Mouse (Mus musculus): ENCODE results near the gene Slc22a20.
A peak's percentile ranks its signal among the peaks of the same experiment; 100 is the strongest.

The Slc22a20 gene

DNA sequence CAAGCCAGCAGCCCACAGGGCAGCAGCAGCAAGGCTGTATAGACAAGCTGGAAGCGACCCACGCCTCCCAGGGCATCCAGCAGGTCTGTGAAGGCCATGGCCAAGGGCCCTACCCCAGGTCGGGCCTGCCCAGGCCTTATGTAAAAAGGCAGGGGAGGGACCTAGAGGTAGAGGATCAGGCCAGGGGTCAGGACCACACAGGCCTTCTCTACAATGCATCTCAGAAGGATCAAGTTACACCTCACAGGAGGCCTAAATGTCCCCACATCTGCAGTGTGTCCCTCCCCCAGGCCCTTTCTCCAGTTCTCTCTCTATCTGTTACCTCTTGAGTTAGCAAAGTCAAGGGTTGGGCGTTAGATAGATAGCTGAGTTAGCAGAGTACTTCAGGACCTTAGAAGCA, at the start of gene Slc22a20:
TSS of gene Slc22a20 (minus strand) at position 101 of the 400 bp plus-strand sequence.
- DNase-seq (ENCODE audit: low read depth) = no peak

DNA sequence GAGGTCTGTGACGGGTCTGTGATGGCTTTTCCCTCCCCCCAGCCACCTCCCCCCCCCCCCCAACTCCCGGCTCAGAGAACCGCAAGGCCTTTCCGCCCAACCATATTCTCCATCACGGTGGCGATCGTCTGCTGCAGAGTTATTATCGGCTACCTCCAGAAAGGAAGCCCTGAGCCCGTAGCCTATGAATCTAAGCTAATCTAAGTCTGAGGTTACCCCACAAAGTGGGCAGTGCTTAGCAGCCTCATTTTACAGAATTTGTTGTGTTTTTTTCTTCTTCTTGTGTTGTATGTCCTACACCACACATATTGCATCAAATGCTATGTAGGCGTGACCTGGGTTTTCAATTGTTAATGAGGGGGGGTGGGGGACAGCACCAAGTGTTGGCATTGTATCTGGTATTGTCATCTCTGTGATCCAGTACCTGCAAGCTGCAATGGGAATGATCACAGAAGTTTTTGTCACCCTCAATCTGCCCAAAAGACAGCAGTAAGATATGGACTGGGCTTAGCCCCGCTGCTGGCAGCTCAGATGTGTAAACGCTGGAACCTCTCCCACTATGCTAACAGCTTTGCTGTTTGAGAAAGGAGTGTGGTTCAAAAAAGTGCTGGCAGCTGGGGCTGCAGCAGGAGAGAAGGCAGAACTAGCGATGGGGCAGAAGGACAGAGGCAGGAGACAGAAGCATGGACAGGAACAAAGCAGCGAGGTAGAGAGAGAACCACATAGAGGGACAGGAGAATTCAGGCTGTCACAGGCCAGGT, 44.8 kb upstream of the Slc22a20 start:
- DNase-seq (ENCODE audit: low read depth) = no peak

DNA sequence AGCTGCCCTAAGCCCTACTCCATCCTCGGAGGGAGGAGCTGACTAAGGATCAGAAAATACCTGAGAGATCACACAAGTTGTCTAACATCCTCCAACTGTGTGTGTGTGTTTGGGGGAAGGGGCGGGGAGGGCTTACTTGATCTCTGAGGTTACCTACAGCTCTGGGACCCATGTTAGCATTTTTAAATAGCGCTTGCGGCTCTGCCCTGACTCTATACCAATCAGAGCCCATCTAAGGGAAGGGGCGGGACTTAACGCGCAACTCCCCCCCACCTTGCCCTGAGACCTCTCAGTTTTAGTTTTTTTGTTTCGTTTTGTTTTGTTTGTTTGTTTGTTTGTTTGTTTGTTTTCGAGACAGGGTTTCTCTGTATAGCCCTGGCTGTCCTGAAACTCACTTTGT, 43.5 kb upstream of the Slc22a20 start:
- DNase-seq (ENCODE audit: low read depth) = no peak

DNA sequence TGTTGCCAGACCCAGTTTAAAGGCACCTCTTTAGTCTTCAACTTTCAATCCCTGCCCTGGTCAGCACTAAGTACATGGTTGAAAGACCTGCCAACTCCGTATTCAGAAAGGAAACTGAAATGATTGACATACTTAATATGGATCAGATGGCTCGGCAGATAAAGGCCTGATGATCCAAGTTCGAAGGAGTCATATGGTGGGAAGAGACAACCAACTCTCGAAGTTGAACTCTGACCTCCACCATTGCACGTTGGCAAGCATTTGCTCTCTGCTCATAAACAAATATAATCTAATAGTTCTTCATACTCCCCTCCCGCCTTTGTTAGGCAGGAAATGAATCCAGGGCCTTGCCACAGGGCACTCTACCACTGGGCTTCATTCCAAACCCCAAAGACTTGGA, 43.0 kb upstream of the Slc22a20 start:
- DNase-seq (ENCODE audit: low read depth) = no peak

DNA sequence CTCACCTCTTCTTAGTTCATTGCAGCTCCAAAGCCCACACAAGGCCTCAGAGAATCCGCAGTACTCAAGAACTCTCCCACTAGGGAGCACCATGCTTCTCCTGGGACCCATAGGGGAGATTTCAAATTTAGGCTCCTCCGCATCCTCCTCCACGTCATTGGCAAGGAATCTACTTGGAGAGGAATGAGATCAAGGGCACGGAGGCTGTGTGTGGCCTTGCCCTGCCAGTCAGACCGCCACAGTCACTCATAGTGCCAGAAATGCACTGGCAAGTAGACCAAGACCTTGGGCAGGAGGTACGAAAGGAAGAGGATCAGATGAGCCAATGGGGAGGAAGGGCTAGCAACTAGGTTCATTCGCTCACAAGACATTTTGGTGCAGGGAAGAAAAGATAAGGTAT, 38.0 kb upstream of the Slc22a20 start:
- no peak for DNase-seq (ENCODE audit: low read depth)

DNA sequence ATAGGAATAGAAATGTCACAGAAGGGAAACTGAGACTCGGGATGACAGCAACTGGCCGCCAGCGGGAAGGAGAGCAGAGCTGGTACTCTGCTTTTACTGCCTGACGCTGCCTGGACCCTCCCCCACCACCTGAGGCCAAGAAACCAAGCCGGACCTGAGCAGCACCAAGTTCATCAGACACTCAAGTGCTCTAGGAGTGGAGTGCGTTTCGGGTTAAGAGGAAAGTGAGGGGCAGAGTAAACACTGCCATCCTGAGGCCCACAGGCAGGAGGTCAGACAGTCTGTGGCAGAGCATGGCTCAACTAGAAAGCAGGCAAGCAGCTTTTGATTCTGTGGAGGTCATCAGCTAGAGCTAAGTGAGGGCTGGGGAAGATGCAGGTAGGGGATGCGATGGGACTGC, 37.1 kb upstream of the Slc22a20 start:
- DNase-seq (ENCODE audit: low read depth) = no peak

DNA sequence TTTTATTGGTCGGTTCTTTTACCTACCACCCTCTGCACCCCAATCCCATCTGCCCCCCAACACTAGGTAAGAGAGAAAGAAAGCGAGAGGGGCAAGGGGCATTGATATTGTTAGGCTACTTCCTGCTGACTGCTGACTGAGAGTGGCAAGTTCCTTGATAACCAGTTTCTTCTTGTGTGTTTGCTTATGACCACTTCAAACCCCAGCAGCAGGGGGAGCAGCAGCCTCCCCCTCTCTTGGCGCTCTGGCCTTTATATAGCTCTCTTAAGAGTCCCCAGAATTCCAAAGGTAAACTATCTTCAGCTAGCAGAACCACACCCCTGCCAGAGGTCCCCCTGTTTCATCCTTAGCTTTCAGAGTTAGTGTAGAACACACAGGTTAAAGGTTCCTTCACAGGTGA, 34.3 kb upstream of the Slc22a20 start:
- peak; percentile 73 for DNase-seq (ENCODE audit: low read depth)

DNA sequence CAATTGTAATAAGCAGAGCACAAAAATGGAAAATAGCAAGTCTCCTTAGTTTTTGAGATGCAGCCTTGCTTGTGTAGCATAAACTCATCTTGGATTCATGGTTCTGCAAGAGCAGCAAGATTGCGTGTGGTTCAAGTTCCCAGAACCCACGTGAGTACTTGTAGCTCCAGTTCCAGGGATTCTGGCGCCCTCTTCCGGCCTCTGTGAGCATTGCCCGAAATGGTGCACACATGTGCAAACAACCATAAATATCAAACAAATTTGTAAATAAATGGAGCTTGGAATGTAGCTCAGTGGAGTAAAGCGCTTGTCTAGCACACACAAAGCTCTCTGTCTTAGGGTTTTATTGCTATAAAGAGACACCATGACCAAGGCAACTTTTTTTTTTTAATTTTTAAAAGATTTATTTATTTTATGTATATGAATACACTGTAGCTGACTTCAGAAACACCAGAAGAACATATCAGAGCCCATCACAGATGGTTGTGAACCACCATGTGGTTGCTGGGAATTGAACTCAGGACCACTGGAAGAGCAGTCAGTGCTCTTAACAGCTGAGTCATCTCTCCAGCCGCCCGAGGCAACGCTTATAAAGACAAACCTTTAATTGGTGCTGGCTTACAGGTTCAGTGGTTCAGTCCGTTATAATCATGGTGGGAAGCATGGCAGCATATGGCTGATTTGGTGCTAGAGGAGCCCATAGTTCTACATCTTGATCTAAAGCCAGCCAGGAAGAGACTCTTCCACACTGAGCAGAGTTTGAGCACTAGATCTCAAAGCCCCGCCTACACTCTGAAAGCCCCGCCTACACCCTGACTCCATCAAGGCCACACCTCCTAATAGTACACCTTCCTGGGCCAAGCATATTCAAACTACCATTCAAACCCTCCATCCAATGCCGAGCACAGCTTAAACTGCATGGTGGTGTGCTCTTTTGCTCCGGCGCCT, 32.5 kb upstream of the Slc22a20 start:
- peak; percentile 95 for DNase-seq (ENCODE audit: low read depth)

DNA sequence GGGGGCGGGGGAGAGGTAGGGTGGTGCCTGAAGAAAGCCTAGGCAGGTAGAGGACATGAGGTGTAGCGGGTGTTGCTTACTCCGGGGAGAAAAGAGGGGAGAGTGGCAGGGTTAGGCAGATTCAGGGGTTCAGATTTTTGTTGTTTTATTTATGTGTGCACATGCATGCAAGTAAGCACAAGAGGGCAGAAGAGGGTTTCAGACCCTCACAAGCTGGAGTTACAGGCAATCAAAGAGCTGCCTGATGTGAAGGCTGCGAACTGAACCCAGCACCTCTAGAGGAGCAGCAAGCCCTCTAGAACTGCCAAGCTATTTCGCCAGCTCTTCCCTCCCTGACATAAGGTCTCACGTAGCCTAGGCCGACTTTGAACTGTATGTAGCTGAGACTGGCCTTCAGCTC, 30.6 kb upstream of the Slc22a20 start:
- peak; percentile 60 for DNase-seq (ENCODE audit: low read depth)

DNA sequence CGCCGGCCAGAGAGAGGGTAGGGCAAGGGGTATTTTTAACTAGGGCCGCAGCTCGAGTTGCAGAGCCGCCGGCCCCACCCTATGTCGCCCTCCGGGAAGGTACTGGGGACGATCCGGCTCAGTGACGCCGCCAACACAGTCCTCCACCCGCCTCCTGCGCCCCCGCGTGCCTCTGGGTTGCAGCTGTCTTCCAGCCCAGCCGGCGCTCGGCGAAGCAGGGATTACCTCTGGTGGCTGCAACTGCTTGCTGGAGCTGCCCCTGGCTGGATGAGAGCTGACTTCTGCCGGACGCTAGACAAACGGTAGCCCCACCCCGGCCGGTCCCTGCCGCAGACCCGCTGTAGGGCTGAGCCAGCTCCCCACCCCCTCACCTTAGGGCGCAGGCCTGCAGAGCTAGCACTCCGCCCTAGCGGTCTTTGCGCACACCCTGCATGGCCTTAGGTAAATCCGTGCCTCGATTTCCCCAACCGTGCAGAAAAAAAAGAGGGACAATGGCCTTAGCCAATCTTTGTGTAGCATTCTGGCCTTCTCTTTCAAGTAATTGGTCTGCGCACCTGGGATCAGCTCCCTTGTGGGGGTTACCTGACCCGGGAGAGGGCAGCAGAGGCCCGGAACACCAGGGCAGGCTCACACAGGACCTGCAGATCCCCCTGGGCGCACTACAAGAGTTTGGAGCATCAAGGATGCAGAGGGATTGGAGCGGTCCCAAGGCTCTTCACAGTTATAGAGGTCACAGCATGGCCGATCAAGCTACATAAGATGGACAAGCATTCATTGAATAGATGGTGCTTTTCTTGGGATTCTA, 29.8 kb upstream of the Slc22a20 start, which contains the start of gene Capn1:
TSS of gene Capn1 (minus strand) at position 387 of the 805 bp plus-strand sequence.
- peak; percentile 72 for DNase-seq (ENCODE audit: low read depth)

DNA sequence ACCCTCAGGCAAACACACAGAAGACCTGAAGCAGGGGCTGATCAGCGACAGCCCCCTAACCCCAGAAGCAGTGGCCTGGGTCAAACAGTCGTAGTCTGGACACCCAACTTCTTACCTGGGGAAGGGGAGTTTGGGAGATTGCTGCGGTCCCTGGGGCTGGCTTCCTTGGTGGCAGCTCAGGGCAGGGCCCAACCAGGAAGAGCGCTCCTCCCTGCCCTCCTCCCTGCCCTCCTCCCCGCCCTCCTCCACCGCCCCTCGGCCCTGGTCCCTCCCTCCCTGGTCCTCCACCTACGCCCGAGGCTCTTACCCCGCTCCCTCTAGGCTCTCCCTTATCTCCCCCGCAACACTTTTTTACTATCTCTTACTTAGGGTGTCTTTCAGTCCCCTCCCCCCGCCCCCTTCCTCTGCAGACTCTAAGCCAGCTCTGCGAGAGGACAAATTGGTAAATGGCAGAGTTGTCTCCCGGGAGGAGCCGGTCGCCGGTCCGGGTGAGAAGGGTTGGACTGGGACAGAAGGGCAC, 29.1 kb upstream of the Slc22a20 start:
- peak; percentile 74 for DNase-seq (ENCODE audit: low read depth)

DNA sequence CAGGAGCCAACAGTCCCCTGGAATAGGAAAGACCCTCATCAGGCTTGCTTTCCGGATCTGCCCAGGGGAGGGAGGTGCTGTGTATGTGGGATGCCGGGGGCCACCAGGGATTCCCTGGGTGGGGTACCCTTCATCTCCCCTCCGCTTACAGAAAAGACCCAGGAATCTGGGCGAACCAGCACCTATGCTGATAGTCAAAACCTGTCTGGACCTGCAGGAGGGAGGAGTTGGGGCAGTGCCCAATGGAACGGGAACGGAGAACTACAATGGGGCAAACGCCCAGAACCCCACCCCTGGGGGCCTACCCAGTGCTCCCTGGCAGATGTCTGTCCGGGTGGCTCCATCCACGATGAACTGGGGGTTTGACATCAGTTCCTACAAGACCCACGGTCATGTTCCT, 27.7 kb upstream of the Slc22a20 start:
- DNase-seq (ENCODE audit: low read depth) = no peak

DNA sequence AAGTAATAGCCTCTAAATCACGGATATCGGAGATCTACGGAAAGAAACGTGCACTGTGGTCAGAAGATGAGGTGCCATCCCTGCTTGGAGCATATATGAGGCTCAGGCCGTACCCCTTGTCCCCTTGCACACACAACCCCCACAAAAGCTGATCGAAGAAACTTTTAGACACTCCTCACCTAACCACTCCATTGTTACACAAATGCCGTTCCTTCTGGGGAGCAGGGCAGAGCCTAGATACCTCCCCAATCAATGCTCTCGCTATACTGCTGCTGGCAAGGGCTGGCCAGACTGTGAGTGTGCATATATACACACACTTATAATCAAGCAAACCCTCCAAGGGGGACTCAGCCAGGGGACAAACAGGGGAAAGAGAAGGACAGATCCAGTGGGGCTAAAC, 23.2 kb upstream of the Slc22a20 start:
- DNase-seq (ENCODE audit: low read depth) = no peak

DNA sequence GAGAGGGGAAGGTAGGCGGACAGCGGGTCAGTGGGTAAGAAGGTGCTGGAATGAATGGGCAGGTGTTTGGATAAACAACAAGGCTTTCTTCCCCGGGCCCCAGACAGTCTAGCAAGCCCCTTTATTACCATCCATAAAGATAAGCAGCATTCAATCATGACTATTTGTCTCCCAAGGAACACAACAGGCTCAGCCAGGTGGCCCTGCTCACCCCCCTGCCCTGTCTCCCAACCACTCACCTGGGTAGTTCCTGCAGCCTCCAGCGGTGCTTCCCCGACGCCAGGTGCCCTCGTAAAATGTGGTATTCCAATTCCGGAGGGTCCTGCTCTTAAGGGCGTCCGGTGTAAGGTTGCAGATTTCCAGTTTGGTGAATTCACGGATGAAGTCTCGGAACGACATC, 21.1 kb upstream of the Slc22a20 start:
- DNase-seq (ENCODE audit: low read depth) = no peak

DNA sequence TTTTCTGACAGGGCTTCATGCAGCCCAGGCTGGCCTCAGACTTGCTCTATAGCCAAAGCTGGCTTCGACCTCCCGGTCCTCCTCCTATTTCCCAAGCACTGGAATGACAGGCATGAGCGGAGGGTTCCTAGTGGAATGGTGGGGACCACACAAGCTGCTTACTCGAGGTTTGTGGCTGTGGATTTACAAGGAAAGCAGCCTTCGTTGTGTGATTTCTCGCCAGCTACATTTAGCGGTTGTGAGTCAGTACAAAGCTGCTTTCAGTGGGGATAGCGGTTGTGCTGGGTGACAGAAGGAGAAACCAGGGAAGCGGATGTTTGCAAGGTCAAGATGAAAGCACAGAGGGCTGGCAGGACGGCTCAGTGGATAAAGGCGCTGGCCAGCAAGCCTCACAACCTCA, 19.6 kb upstream of the Slc22a20 start:
- DNase-seq (ENCODE audit: low read depth) = no peak

DNA sequence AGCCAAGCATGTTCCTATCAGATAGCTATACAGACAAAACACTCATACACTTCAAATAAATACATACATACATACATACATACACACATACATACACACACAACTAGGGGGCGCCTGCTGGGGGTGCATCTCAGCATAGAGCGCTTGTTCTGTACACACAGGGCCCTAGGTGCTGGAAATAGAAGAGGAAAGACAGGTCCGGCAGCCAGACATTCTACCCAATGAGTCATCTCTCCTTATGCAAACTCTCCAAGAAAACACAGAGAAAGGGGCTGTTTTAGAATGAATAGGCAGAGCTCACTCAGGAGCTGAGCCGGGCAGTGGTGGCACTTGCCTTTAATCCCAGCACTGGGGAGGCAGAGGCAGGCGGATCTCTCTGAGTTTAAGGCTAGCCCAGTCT, 14.0 kb upstream of the Slc22a20 start:
- DNase-seq (ENCODE audit: low read depth) = peak; percentile 43

DNA sequence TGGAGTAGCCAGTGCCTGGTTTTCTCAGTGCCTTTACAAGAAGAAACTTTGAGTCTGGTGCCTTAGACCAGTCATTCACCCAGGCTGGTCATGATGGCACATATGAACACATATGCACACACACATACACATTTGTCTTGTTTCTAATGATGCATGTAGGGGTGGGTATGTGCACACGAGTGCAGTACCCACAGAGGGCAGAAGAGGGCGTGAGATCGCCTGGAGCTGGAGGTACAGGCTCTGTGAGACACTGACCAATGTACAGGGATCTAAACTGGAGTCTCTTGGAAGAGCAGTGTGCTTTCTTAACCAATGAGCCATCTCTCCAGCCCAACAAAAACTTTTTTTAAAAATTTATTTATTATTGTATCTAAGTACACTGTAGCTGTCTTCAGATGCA, 12.2 kb upstream of the Slc22a20 start:
- DNase-seq (ENCODE audit: low read depth) = no peak

DNA sequence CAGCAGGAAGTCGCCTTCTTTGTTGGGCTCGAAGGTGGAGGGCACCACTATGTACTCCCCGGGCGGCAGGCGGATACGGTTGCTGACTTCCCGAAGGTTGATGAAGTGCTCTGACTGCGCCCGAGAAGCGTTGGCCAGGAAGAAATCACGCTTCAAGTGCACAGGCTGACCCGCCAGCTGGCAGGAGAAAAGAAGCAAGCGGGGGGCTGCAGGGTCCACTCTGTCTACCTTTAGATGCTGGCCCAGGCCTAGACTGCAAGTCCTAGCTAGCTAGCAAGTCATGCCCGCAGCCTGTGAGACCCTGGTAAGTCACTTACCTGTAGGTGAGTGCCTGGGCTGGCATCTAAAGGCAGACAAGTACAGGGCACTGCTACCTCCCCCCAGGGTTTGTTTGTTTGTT, 8.8 kb upstream of the Slc22a20 start:
- no peak for DNase-seq (ENCODE audit: low read depth)

DNA sequence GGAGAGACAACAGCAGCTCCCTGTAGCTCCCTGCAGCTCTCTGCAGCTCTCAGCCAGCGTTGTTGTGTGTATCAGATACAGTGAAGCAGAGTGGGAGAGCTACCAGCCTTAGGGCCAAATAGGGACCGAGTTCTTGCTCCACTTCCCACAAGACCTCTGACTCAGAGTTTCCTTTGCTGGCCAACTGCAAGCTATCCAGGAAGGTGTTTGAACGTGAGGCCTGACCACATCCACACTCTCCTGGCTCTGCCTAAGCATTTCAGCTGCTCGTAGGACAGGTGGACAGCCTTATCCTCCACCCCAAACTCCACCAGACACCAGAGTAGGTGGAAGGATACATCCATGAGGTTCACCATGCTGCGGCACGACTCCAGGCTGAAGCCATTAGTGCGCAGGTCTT, 6.1 kb upstream of the Slc22a20 start:
- DNase-seq (ENCODE audit: low read depth) = peak; percentile 99

DNA sequence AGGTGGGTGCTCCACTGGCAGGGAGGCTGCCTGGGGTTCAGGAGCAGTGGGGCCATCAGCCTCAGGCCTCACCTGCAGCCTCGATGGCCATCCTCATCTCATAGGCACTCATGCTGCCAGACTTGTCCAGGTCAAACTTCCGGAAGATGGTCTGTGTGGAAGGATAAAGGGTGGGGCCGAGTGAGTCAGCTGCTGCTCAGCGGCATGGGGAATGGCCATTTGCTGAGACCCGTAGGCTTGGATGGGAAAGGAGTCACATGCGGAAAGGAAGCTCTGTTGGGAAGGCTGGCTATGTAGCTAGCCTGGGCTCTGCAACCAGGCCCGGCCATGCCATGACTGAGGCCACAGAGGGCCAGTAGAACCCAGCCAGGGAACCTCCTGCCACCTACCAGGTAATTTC, 5.5 kb upstream of the Slc22a20 start:
- DNase-seq (ENCODE audit: low read depth) = no peak

DNA sequence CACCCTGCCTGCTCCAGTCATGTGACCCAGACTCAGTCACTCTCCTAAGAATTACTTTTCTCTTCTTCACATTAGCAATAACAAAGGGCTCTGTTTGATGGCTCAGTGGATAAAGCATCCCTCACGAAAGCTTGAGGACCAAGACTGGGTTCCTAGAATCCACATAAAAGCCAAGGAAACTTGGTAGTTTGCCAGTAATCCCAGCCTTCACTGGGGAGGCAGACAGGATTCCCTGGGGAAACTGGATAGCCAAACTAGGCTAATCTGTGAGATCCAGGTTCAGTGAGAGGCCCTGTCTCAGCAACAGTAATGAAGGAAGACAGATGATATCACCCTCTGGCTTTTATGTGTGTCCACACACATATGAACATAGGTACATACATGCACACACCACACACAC, 5.0 kb upstream of the Slc22a20 start:
- DNase-seq (ENCODE audit: low read depth) = no peak

DNA sequence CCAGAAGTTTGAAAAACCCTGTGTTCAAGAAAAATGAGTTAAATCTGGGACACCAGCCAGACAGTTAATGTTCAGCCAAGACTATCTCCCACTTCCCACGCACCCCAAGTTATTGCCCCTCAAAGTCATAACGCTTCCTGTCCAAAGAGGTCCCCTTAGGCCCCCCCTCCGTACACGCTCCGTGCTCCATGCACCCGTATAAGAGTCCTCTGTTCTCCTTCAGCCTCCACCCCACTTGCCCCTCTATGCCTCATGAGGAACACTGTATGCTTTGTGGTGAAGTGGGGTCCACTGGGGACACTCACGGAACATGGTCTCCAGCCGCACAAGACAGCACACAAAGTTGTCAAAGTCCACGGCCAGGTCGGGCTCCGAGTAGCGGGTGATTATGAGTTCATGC, 4.1 kb upstream of the Slc22a20 start:
- no peak for DNase-seq (ENCODE audit: low read depth)

Measured in 416B (cell line).